Mouse (Mus musculus) cortical plate, adult 2 months (tissue): ENCODE results near the gene C1galt1c1. TPM values are rescaled to one million over a fixed set of nuclear protein-coding genes. Genes with fewer than 3 reads are reported as not detected.

Experiments
- H3K27ac ChIP-seq: fragments of 200-500 bp; 2 replicates; pipeline ENCODE4 v1.5.1; 2012; ENCODE audit warnings: low read length, control low read depth, inconsistent platforms; ENCODE audit not compliant: insufficient read depth
- H3K4me1 ChIP-seq: fragments of 200-500 bp; 2 replicates; pipeline ENCODE4 v1.6.1; 2011; ENCODE audit warnings: low read length; ENCODE audit not compliant: control insufficient read depth, insufficient read depth
- H3K4me3 ChIP-seq: fragments of 200-500 bp; 2 replicates; pipeline ENCODE4 v1.5.1; 2011; ENCODE audit warnings: mild to moderate bottlenecking, low read length, control low read depth; ENCODE audit not compliant: insufficient read depth
- CTCF ChIP-seq: fragments of 200-500 bp; IDR thresholded peaks from 2 replicates; pipeline ENCODE4 v1.5.1; 2011; ENCODE audit warnings: mild to moderate bottlenecking, control low read depth, low read length; ENCODE audit not compliant: insufficient read depth; ENCODE audit errors: extremely low read depth
- POLR2A ChIP-seq: fragments of 200-500 bp; IDR thresholded peaks from 2 replicates; pipeline ENCODE4 v1.6.1; 2011; ENCODE audit warnings: mild to moderate bottlenecking, low read length, control low read depth; ENCODE audit not compliant: insufficient read depth; ENCODE audit errors: extremely low read depth
- polyA plus RNA-seq: library from polyadenylated mRNA; depleted of rRNA; stranded (reverse); fragments of >200 nt; gene quantifications from 2 replicates; pipeline ENCODE4 v1.2.3, GENCODE M21; 2012; rRNA removed

The C1galt1c1 gene
- polyA plus RNA-seq, result 29.1 and 31.8 TPM in 2 replicates

GRCm38 (mm10) chrX:38634801-38635637, at the start of gene C1galt1c1:
Gene C1galt1c1 (minus strand): TSS chrX:38635087.
- H3K4me1 ChIP-seq, result no peaks in the 10 kb centered on the region
- TF ChIP-seq CTCF, result no peak
- TF ChIP-seq POLR2A, result peak; percentile 57
- peak within 1 kb of the TSS; percentile 93 for H3K27ac ChIP-seq
- H3K4me3 ChIP-seq, result peak within 1 kb of the TSS; percentile 95

GRCm38 (mm10) chrX:38681972-38682371, 47.1 kb upstream of the C1galt1c1 start:
- H3K4me3 ChIP-seq, result no peak overlapping the region
- H3K4me1 ChIP-seq, result no peaks in the 10 kb centered on the region
- H3K27ac ChIP-seq, result no peak overlapping the region
- TF ChIP-seq CTCF (no peak), POLR2A (no peak)

GRCm38 (mm10) chrX:38669111-38669903, 34.4 kb upstream of the C1galt1c1 start:
- no peak for TF ChIP-seq CTCF
- TF ChIP-seq POLR2A, result no peak
- Histone ChIP-seq H3K4me1 (no peaks in the 10 kb centered on the region), H3K4me3 (no peak overlapping the region), H3K27ac (no peak overlapping the region)

- H3K4me3 ChIP-seq, result no peak overlapping the region
- H3K27ac ChIP-seq, result no peak overlapping the region
- no peaks in the 10 kb centered on the region for H3K4me1 ChIP-seq
- TF ChIP-seq CTCF (no peak), POLR2A (no peak)
Observed at GRCm38 (mm10) chrX:38656206-38656883, 21.5 kb upstream of the C1galt1c1 start.

GRCm38 (mm10) chrX:38654681-38655080, 19.8 kb upstream of the C1galt1c1 start:
- no peak overlapping the region for H3K27ac ChIP-seq
- no peak overlapping the region for H3K4me3 ChIP-seq
- no peaks in the 10 kb centered on the region for H3K4me1 ChIP-seq
- TF ChIP-seq CTCF, result no peak
- no peak for TF ChIP-seq POLR2A

GRCm38 (mm10) chrX:38653181-38653580, 18.3 kb upstream of the C1galt1c1 start:
- Histone ChIP-seq H3K27ac (no peak overlapping the region), H3K4me3 (no peak overlapping the region), H3K4me1 (no peaks in the 10 kb centered on the region)
- TF ChIP-seq POLR2A (no peak), CTCF (no peak)

- Histone ChIP-seq H3K27ac (no peak overlapping the region), H3K4me3 (no peak overlapping the region), H3K4me1 (no peaks in the 10 kb centered on the region)
- no peak for TF ChIP-seq POLR2A
- TF ChIP-seq CTCF, result no peak
Observed at GRCm38 (mm10) chrX:38651167-38651566, 16.3 kb upstream of the C1galt1c1 start.

- Histone ChIP-seq H3K4me1 (no peaks in the 10 kb centered on the region), H3K4me3 (no peak overlapping the region), H3K27ac (no peak overlapping the region)
- no peak for TF ChIP-seq POLR2A
- TF ChIP-seq CTCF, result no peak
Observed at GRCm38 (mm10) chrX:38650404-38651039, 15.6 kb upstream of the C1galt1c1 start.

GRCm38 (mm10) chrX:38642183-38642582, 7.3 kb upstream of the C1galt1c1 start:
- Histone ChIP-seq H3K4me1 (no peaks in the 10 kb centered on the region), H3K4me3 (no peak overlapping the region), H3K27ac (no peak overlapping the region)
- TF ChIP-seq CTCF (no peak), POLR2A (no peak)
